Mouse (Mus musculus): ENCODE results near the gene Bud31. TPM values are rescaled to one million over a fixed set of nuclear protein-coding genes. Genes with fewer than 3 reads are reported as not detected.

Bud31 gene
- polyA plus RNA-seq, 1 experiment from 2014 or later: 265 TPM

Other genes with a start within 250 kb of the Bud31 start
- 16.6 and 18.1 TPM in 2 replicates for gene Smurf1, start 174.5 kb upstream of the Bud31 start, polyA plus RNA-seq (2014; fragmentation: Nextera tagmentation; extraction: Ambion mirVana)
- gene Gm4871, start 107.6 kb upstream of the Bud31 start, polyA plus RNA-seq (2014; fragmentation: Nextera tagmentation; extraction: Ambion mirVana): not detected in 2 replicates
- 0.13 TPM in 1 of 2 replicates, not detected in the other for gene 1700018F24Rik, start 97.4 kb upstream of the Bud31 start, polyA plus RNA-seq (2014; fragmentation: Nextera tagmentation; extraction: Ambion mirVana)
- gene Arpc1a, start 56.5 kb upstream of the Bud31 start, polyA plus RNA-seq (2014; fragmentation: Nextera tagmentation; extraction: Ambion mirVana): 179 and 185 TPM in 2 replicates
- not detected in 2 replicates for gene Kpna7, start 56.3 kb upstream of the Bud31 start, polyA plus RNA-seq (2014; fragmentation: Nextera tagmentation; extraction: Ambion mirVana)
- 49.3 and 54.3 TPM in 2 replicates for gene Arpc1b, start 26.1 kb upstream of the Bud31 start, polyA plus RNA-seq (2014; fragmentation: Nextera tagmentation; extraction: Ambion mirVana)
- gene Pdap1, start 124 bp upstream of the Bud31 start, polyA plus RNA-seq (2014; fragmentation: Nextera tagmentation; extraction: Ambion mirVana): 127 and 138 TPM in 2 replicates
- 12.3 and 15.9 TPM in 2 replicates for gene Ptcd1, start 26.7 kb downstream of the Bud31 start, polyA plus RNA-seq (2014; fragmentation: Nextera tagmentation; extraction: Ambion mirVana)
- 27.3 and 31.9 TPM in 2 replicates for gene Cpsf4, start 26.9 kb downstream of the Bud31 start, polyA plus RNA-seq (2014; fragmentation: Nextera tagmentation; extraction: Ambion mirVana)
- gene Atp5j2, start 51.7 kb downstream of the Bud31 start, polyA plus RNA-seq (2014; fragmentation: Nextera tagmentation; extraction: Ambion mirVana): 486 and 490 TPM in 2 replicates
- 8.8 and 9.0 TPM in 2 replicates for gene Zkscan14, start 61.5 kb downstream of the Bud31 start, polyA plus RNA-seq (2014; fragmentation: Nextera tagmentation; extraction: Ambion mirVana)
- 15.4 and 18.5 TPM in 2 replicates for gene Zkscan5, start 64.2 kb downstream of the Bud31 start, polyA plus RNA-seq (2014; fragmentation: Nextera tagmentation; extraction: Ambion mirVana)
- gene Zfp655, start 91.4 kb downstream of the Bud31 start, polyA plus RNA-seq (2014; fragmentation: Nextera tagmentation; extraction: Ambion mirVana): 45.9 and 47.6 TPM in 2 replicates
- 0.53 and 1.3 TPM in 2 replicates for gene Zscan25, start 140.1 kb downstream of the Bud31 start, polyA plus RNA-seq (2014; fragmentation: Nextera tagmentation; extraction: Ambion mirVana)
- gene Cyp3a57, start 204.9 kb downstream of the Bud31 start, polyA plus RNA-seq (2014; fragmentation: Nextera tagmentation; extraction: Ambion mirVana): not detected in 2 replicates

All from hindbrain, embryonic 11.5 days (tissue).